Mouse (Mus musculus): ENCODE measurements around the gene Tas2r109. TPM values are rescaled to one million over a fixed set of nuclear protein-coding genes. Genes with fewer than 3 reads are reported as not detected.
"Not testable (repeated sequence)": the region's sequence is repeated elsewhere in the genome, so short reads cannot be mapped to it uniquely, and the experiment has no call there.

Tas2r109 gene
- polyA plus RNA-seq (2016; fragmentation: Nextera tagmentation; extraction: Ambion mirVana) = not detected in 2 replicates

DNA sequence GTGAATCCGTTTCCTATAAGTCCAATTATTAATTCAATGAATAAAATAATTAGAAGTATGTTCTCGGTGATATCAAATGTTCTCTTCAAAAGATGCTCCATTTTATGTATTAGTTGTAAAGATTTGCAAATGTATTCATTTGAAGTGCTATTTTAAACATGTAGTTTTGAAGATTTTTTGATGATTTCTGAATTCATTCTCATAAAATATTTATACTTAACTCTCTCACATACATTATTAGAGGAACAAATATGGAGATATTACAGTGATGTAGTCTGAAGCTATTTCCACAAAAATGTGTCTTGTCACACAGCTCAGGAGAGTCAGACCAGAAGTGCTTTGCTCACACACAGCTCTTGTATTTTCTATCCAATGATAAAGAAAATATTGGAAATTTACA lies at the start of gene Tas2r109:
TSS of gene Tas2r109 (minus strand) at position 101 of the 400 bp plus-strand sequence.
- Histone ChIP-seq H3K9me3 (no peaks in the 10 kb centered on the region), H3K36me3 (replicated peaks) (no peaks in the 10 kb centered on the region), H3K27ac (no peak within 1 kb of the TSS), H3K4me1 (no peaks in the 10 kb centered on the region), H3K4me3 (no peak within 1 kb of the TSS), H3K27me3 (ENCODE audit: poor library complexity, severe bottlenecking) (no peaks in the 10 kb centered on the region)
- WGBS = 86% methylated on average over 2 of the region's 2 CpGs
- no peak for DNase-seq (ENCODE audit: extremely low spot score, low spot score)

- Histone ChIP-seq H3K36me3 (replicated peaks) (no peaks in the 10 kb centered on the region), H3K4me1 (no peaks in the 10 kb centered on the region), H3K27ac (no peak within 1 kb of the TSS), H3K9me3 (no peaks in the 10 kb centered on the region), H3K27me3 (ENCODE audit: poor library complexity, severe bottlenecking) (no peaks in the 10 kb centered on the region), H3K4me3 (no peak within 1 kb of the TSS)
- no peak for DNase-seq (ENCODE audit: extremely low spot score, low spot score)
- WGBS = 81% methylated on average over 1 of the region's 1 CpGs
Observed at GRCm38 (mm10) chr6:132957819-132958218, 22.9 kb downstream of the Tas2r109 start, which contains the start of gene Tas2r131. TSS of gene Tas2r131 (minus strand) at chr6:132957919.

DNA sequence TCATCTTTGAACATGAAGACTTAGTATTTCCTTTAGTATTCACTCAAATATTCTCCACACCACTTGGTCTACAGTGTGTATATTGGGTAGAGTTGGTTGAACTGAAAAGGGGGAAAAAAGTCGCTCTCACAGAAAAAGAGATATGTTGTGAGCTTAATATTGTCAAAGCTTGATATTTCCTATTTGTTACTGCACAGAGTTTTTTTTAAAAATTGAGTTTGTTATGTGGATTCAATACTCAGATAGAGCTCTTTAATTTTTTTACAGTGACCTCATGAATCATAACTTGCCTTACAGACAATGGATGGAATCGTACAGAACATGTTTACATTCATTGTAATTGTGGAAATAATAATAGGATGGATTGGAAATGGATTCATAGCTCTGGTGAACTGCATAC lies 30.0 kb downstream of the Tas2r109 start, which contains the start of gene Tas2r129:
TSS of gene Tas2r129 (plus strand) at position 301 of the 400 bp plus-strand sequence.
- Histone ChIP-seq H3K4me3 (no peak within 1 kb of the TSS), H3K36me3 (replicated peaks) (no peaks in the 10 kb centered on the region), H3K4me1 (no peaks in the 10 kb centered on the region), H3K27ac (no peak within 1 kb of the TSS), H3K9me3 (no peaks in the 10 kb centered on the region), H3K27me3 (ENCODE audit: poor library complexity, severe bottlenecking) (no peaks in the 10 kb centered on the region)
- DNase-seq (ENCODE audit: extremely low spot score, low spot score) = no peak
- WGBS = 87% methylated on average over 2 of the region's 2 CpGs

GRCm38 (mm10) chr6:132941376-132941775 lies 39.4 kb downstream of the Tas2r109 start:
- not testable (repeated sequence) for H3K4me3 ChIP-seq; H3K9me3 ChIP-seq; H3K27me3 ChIP-seq (ENCODE audit: poor library complexity, severe bottlenecking); H3K36me3 ChIP-seq (replicated peaks); H3K4me1 ChIP-seq; H3K27ac ChIP-seq; DNase-seq (ENCODE audit: extremely low spot score, low spot score)

Other genes starting within 250 kb of the Tas2r109 start
- gene Tas2r115, start 242.9 kb downstream of the Tas2r109 start, polyA plus RNA-seq (2016; fragmentation: Nextera tagmentation; extraction: Ambion mirVana) = not detected in 2 replicates
- not detected in 2 replicates for gene Tas2r124, start 226.2 kb downstream of the Tas2r109 start, polyA plus RNA-seq (2016; fragmentation: Nextera tagmentation; extraction: Ambion mirVana)
- gene Tas2r102, start 218.8 kb downstream of the Tas2r109 start, polyA plus RNA-seq (2016; fragmentation: Nextera tagmentation; extraction: Ambion mirVana) = not detected in 2 replicates
- gene Tas2r136, start 202.8 kb downstream of the Tas2r109 start, polyA plus RNA-seq (2016; fragmentation: Nextera tagmentation; extraction: Ambion mirVana) = not detected in 2 replicates
- not detected in 2 replicates for gene Tas2r117, start 178.1 kb downstream of the Tas2r109 start, polyA plus RNA-seq (2016; fragmentation: Nextera tagmentation; extraction: Ambion mirVana)
- not detected in 2 replicates for gene Tas2r123, start 133.8 kb downstream of the Tas2r109 start, polyA plus RNA-seq (2016; fragmentation: Nextera tagmentation; extraction: Ambion mirVana)
- gene Tas2r116, start 125.5 kb downstream of the Tas2r109 start, polyA plus RNA-seq (2016; fragmentation: Nextera tagmentation; extraction: Ambion mirVana) = not detected in 2 replicates
- not detected in 2 replicates for gene Tas2r110, start 113.0 kb downstream of the Tas2r109 start, polyA plus RNA-seq (2016; fragmentation: Nextera tagmentation; extraction: Ambion mirVana)
- gene Tas2r113, start 88.0 kb downstream of the Tas2r109 start, polyA plus RNA-seq (2016; fragmentation: Nextera tagmentation; extraction: Ambion mirVana) = not detected in 2 replicates
- not detected in 2 replicates for gene Tas2r125, start 71.3 kb downstream of the Tas2r109 start, polyA plus RNA-seq (2016; fragmentation: Nextera tagmentation; extraction: Ambion mirVana)
- gene Tas2r129, start 29.9 kb downstream of the Tas2r109 start, polyA plus RNA-seq (2016; fragmentation: Nextera tagmentation; extraction: Ambion mirVana) = not detected in 2 replicates
- not detected in 2 replicates for gene Tas2r131, start 23.0 kb downstream of the Tas2r109 start, polyA plus RNA-seq (2016; fragmentation: Nextera tagmentation; extraction: Ambion mirVana)
- gene Tas2r103, start 56.1 kb upstream of the Tas2r109 start, polyA plus RNA-seq (2016; fragmentation: Nextera tagmentation; extraction: Ambion mirVana) = not detected in 2 replicates
- gene Tas2r140, start 74.9 kb upstream of the Tas2r109 start, polyA plus RNA-seq (2016; fragmentation: Nextera tagmentation; extraction: Ambion mirVana) = not detected in 2 replicates
- gene Smim10l1, start 123.9 kb upstream of the Tas2r109 start, polyA plus RNA-seq (2016; fragmentation: Nextera tagmentation; extraction: Ambion mirVana) = 58.9 and 62.0 TPM in 2 replicates